Mouse (Mus musculus) MN1 (cell line): ENCODE measurements around the gene Zdhhc25.

Source experiments
- DNase-seq: peaks from one replicate; pipeline ENCODE4 v3.0.0-alpha.2; 2016; ENCODE audit warnings: low spot score

The Zdhhc25 gene

GRCm38 (mm10) chr15:88628801-88629356 lies 28.8 kb downstream of the Zdhhc25 start:
- DNase-seq: no peak

GRCm38 (mm10) chr15:88635205-88635604 lies 35.1 kb downstream of the Zdhhc25 start:
- peak; percentile 47 for DNase-seq

- peak; percentile 77 for DNase-seq
Measured at GRCm38 (mm10) chr15:88651019-88651418, 50.9 kb downstream of the Zdhhc25 start.
